Mouse (Mus musculus): Measurements from ENCODE around the gene Ccdc6.

The Ccdc6 gene

GRCm38 (mm10) chr10:70096366-70097188 is at the start of gene Ccdc6:
Gene Ccdc6 (plus strand): TSS chr10:70097121.
- DNase-seq (ENCODE audit: low spot score in 2 of 2): peak; percentile 51 to 75

GRCm38 (mm10) chr10:70049771-70050170 is 47.1 kb upstream of the Ccdc6 start:
- no peak for DNase-seq (ENCODE audit: low spot score in 2 of 2)

- no peak for DNase-seq (ENCODE audit: low spot score in 2 of 2)
Observed at GRCm38 (mm10) chr10:70055291-70055690, 41.6 kb upstream of the Ccdc6 start.

- DNase-seq (ENCODE audit: low spot score in 2 of 2): no peak
Observed at GRCm38 (mm10) chr10:70057064-70057463, 39.9 kb upstream of the Ccdc6 start.

GRCm38 (mm10) chr10:70060021-70060688 is 36.8 kb upstream of the Ccdc6 start:
- peak; percentile 17 to 19 for DNase-seq (ENCODE audit: low spot score in 2 of 2)

- no peak for DNase-seq (ENCODE audit: low spot score in 2 of 2)
Observed at GRCm38 (mm10) chr10:70060689-70061081, 36.2 kb upstream of the Ccdc6 start.

GRCm38 (mm10) chr10:70063881-70064555 is 32.9 kb upstream of the Ccdc6 start:
- DNase-seq (ENCODE audit: low spot score in 2 of 2): no peak

GRCm38 (mm10) chr10:70065191-70065590 is 31.7 kb upstream of the Ccdc6 start:
- DNase-seq (ENCODE audit: low spot score in 2 of 2): no peak

- DNase-seq (ENCODE audit: low spot score in 2 of 2): no peak
Observed at GRCm38 (mm10) chr10:70066497-70067168, 30.3 kb upstream of the Ccdc6 start.

- DNase-seq (ENCODE audit: low spot score in 2 of 2): no peak
Observed at GRCm38 (mm10) chr10:70067169-70068115, 29.5 kb upstream of the Ccdc6 start.

GRCm38 (mm10) chr10:70069321-70069720 is 27.6 kb upstream of the Ccdc6 start:
- DNase-seq (ENCODE audit: low spot score in 2 of 2): no peak

- peak in 1 of 2 experiments; percentile 18 for DNase-seq (ENCODE audit: low spot score in 2 of 2)
Observed at GRCm38 (mm10) chr10:70071334-70071733, 25.6 kb upstream of the Ccdc6 start.

- DNase-seq (ENCODE audit: low spot score in 2 of 2): peak in 1 of 2 experiments; percentile 33
Observed at GRCm38 (mm10) chr10:70077452-70077851, 19.5 kb upstream of the Ccdc6 start.

GRCm38 (mm10) chr10:70080908-70081307 is 16.0 kb upstream of the Ccdc6 start:
- DNase-seq (ENCODE audit: low spot score in 2 of 2): no peak

- DNase-seq (ENCODE audit: low spot score in 2 of 2): no peak
Observed at GRCm38 (mm10) chr10:70081564-70082175, 15.3 kb upstream of the Ccdc6 start.

- DNase-seq (ENCODE audit: low spot score in 2 of 2): no peak
Observed at GRCm38 (mm10) chr10:70083241-70083640, 13.7 kb upstream of the Ccdc6 start.

- DNase-seq (ENCODE audit: low spot score in 2 of 2): no peak
Observed at GRCm38 (mm10) chr10:70085256-70085961, 11.5 kb upstream of the Ccdc6 start.

- DNase-seq (ENCODE audit: low spot score in 2 of 2): no peak
Observed at GRCm38 (mm10) chr10:70088788-70089187, 8.1 kb upstream of the Ccdc6 start.

- no peak for DNase-seq (ENCODE audit: low spot score in 2 of 2)
Observed at GRCm38 (mm10) chr10:70091876-70092462, 5.0 kb upstream of the Ccdc6 start.
